Mouse (Mus musculus) ES-E14 (cell line): ENCODE measurements around the gene Lmtk3. TPM values are rescaled to one million over a fixed set of nuclear protein-coding genes. Genes with fewer than 3 reads are reported as not detected.

Experiments
- DNase-seq: peaks from one replicate; pipeline ENCODE4 v3.0.0-alpha.2; 2013; ENCODE audit warnings: low read depth, low spot score
- H3K27ac ChIP-seq: 2 replicates; pipeline ENCODE4 v1.5.1; 2012; ENCODE audit warnings: low read depth, mild to moderate bottlenecking, low read length, moderate library complexity, mixed read lengths; ENCODE audit not compliant: poor library complexity, insufficient read depth, severe bottlenecking
- H3K36me3 ChIP-seq: 2 replicates; pipeline ENCODE4 v1.6.1; 2012; ENCODE audit warnings: mild to moderate bottlenecking, low read length, moderate library complexity, mixed read lengths; ENCODE audit not compliant: control insufficient read depth, poor library complexity, insufficient read depth, severe bottlenecking
- H3K4me1 ChIP-seq, 2 experiments: fragments of 150-350 bp in 1 of 2; sonication (generic) in 1 of 2; 2 replicates each; pipeline ENCODE4 v1.6.1; 2012; ENCODE audit warnings: low read length in 2 of 2, mild to moderate bottlenecking in 1 of 2, mixed read lengths in 1 of 2; ENCODE audit not compliant: control insufficient read depth in 2 of 2, insufficient read depth in 2 of 2, poor library complexity in 1 of 2
- H3K4me3 ChIP-seq, 2 experiments: fragments of 150-350 bp in 1 of 2; sonication (generic) in 1 of 2; 2 replicates each; pipeline ENCODE4 v1.5.1; 2012; ENCODE audit warnings: low read length in 2 of 2, low read depth in 1 of 2, mild to moderate bottlenecking in 1 of 2, mixed read lengths in 1 of 2; ENCODE audit not compliant: insufficient read depth in 1 of 2, poor library complexity in 1 of 2, severe bottlenecking in 1 of 2
- H3K9ac ChIP-seq: 2 replicates; pipeline ENCODE4 v1.6.1; 2012; ENCODE audit warnings: low read depth, mild to moderate bottlenecking, low read length, mixed read lengths; ENCODE audit not compliant: poor library complexity, insufficient read depth, severe bottlenecking
- H3K9me3 ChIP-seq: fragments of 150-350 bp; sonication (generic); 2 replicates; pipeline ENCODE4 v1.6.1; 2012; ENCODE audit warnings: low read depth, mild to moderate bottlenecking, low read length; ENCODE audit not compliant: control insufficient read depth, insufficient read depth
- CHD2 ChIP-seq: IDR thresholded peaks from 2 replicates; pipeline ENCODE4 v1.6.1; 2014; ENCODE audit warnings: mild to moderate bottlenecking, low read depth, low read length, inconsistent platforms
- HCFC1 ChIP-seq: IDR thresholded peaks from 2 replicates; pipeline ENCODE4 v1.6.1; 2012; ENCODE audit warnings: low read length, inconsistent platforms, borderline replicate concordance; ENCODE audit not compliant: insufficient read depth
- MAFK ChIP-seq: IDR thresholded peaks from 2 replicates; pipeline ENCODE4 v1.6.1; 2014; ENCODE audit warnings: mild to moderate bottlenecking, low read depth, low read length, inconsistent platforms; ENCODE audit not compliant: insufficient read depth
- ZC3H11A ChIP-seq: IDR thresholded peaks from 2 replicates; pipeline ENCODE4 v1.6.1; 2012; ENCODE audit warnings: low read depth, mild to moderate bottlenecking, inconsistent platforms, low read length, borderline replicate concordance
- ZNF384 ChIP-seq: IDR thresholded peaks from 2 replicates; pipeline ENCODE4 v1.6.1; 2012; ENCODE audit warnings: low read depth, low read length, inconsistent platforms
- in situ Hi-C, 2 experiments: fragments of 600-800 bp; cut with MboI; formaldehyde crosslinking; loops; one replicate each; pipeline ENCODE4 v1.15.1; 2025; ENCODE audit warnings: low sequenced_read_pairs in 2 of 2, inconsistent platforms in 1 of 2; ENCODE audit not compliant: unreplicated experiment in 2 of 2
- total RNA-seq: library from RNA; depleted of rRNA; stranded (reverse); fragments of 300-350 nt; gene quantifications from 2 replicates; pipeline ENCODE4 v1.2.3, GENCODE M21; 2012

The Lmtk3 gene
- total RNA-seq, 1 experiment, result 7.2 TPM

DNA sequence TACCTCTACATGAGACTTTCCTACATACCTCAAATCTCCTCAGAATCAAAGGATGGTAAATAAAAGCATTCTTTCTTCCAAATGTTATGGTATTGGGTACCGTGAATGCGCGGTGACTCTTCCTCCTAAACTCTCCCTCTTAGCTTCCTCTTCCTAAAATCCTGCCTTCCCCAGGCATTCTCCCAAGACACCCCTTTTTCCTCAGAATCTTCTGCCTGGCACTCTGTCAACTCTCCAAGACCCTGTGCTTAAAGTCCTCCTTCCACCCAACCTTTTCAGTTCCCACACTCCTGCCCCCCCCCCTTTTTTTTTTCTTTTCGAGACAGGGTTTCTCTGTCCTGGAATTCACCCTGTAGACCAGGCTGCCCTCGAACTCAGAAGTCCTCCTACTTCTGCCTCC lies 31.3 kb downstream of the Lmtk3 start:
- Histone ChIP-seq H3K27ac (no peak overlapping the region), H3K4me1 (peaks cover 2 to 10% of the 10 kb centered on the region in 2 experiments; a peak in 1 of 4 replicates), H3K9me3 (no peaks in the 10 kb centered on the region), H3K36me3 (peaks cover 29% of the 10 kb centered on the region), H3K9ac (peak overlapping the region; percentile 13; the same call in 1 of the 2 replicates), H3K4me3 (peak overlapping the region in 1 of 2 experiments; percentile 56; a peak in 2 of 4 replicates)
- DNase-seq, result no peak
- no peak for TF ChIP-seq MAFK
- TF ChIP-seq ZC3H11A, result no peak
- no peak for TF ChIP-seq HCFC1
- TF ChIP-seq CHD2, result no peak
- TF ChIP-seq ZNF384, result no peak
- in situ Hi-C loops, result no loop called here

GRCm38 (mm10) chr7:45815323-45815983 lies 31.9 kb downstream of the Lmtk3 start:
- no peaks in the 10 kb centered on the region for H3K9me3 ChIP-seq
- peaks cover 2 to 10% of the 10 kb centered on the region in 2 experiments; a peak in 1 of 4 replicates for H3K4me1 ChIP-seq
- peaks cover 23% of the 10 kb centered on the region for H3K36me3 ChIP-seq
- in situ Hi-C loops, result no loop called here
- H3K4me3 ChIP-seq, result no peak overlapping the region
- peak overlapping the region; percentile 13; the same call in 1 of the 2 replicates for H3K9ac ChIP-seq
- TF ChIP-seq ZNF384, result no peak
- TF ChIP-seq ZC3H11A, result no peak
- no peak for TF ChIP-seq CHD2
- TF ChIP-seq MAFK, result no peak
- no peak for TF ChIP-seq HCFC1
- H3K27ac ChIP-seq, result no peak overlapping the region
- no peak for DNase-seq

DNA sequence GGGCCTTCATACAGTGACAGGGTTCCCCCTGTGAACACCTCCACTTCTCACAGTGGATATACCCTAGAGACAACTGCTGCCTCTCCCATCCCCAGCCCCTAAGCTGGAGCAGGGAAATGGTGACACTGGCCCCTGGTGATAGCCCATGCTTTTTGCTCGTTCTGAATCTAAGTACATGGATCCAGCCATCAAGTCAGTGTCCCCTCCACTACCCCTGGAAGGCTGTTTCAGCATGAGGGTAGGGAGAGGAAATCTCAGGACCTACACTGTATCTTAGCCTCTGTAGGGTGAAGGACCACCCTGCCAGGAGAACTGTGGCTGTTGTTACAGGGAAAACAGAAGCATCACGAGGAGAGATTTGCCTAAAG lies 32.4 kb downstream of the Lmtk3 start:
- H3K9me3 ChIP-seq, result no peaks in the 10 kb centered on the region
- TF ChIP-seq ZC3H11A (no peak), ZNF384 (no peak), HCFC1 (no peak), CHD2 (no peak), MAFK (no peak)
- no peak overlapping the region for H3K9ac ChIP-seq
- peaks cover 18% of the 10 kb centered on the region for H3K36me3 ChIP-seq
- in situ Hi-C loops, result no loop called here
- peaks cover 2 to 10% of the 10 kb centered on the region in 2 experiments; a peak in 1 of 4 replicates for H3K4me1 ChIP-seq
- H3K4me3 ChIP-seq, result no peak overlapping the region
- no peak overlapping the region for H3K27ac ChIP-seq
- DNase-seq, result no peak

DNA sequence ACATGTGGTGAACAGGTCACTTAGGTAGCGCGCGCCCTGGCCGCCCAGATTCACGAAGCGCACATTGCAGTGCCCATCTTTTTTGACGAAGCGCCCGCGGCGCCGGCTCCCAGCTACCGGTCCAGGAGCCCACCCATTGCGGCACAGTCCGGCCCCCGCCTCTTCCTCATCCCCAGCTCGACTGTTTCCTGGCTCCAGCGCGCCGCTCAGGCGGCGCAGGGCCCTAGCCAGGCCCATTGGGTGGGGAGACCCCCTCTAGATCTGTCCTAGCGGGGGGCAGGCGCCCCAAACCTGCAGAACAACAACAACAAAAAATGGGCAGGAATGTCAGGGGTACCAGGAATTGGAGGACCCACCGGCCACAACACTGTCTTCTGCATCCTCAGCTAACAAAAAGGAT lies 36.3 kb downstream of the Lmtk3 start:
- H3K36me3 ChIP-seq, result peaks cover 21% of the 10 kb centered on the region
- no peak for DNase-seq
- peak overlapping the region; percentile 2 for H3K9ac ChIP-seq
- no peak overlapping the region for H3K27ac ChIP-seq
- H3K9me3 ChIP-seq, result no peaks in the 10 kb centered on the region
- H3K4me3 ChIP-seq, result peak overlapping the region; percentile 29 to 42; a peak in 2 of 4 replicates
- H3K4me1 ChIP-seq, result peaks cover 0 to 7% of the 10 kb centered on the region in 2 experiments; a peak in 1 of 4 replicates
- TF ChIP-seq MAFK, result no peak
- no peak for TF ChIP-seq ZNF384
- TF ChIP-seq CHD2, result no peak
- no peak for TF ChIP-seq HCFC1
- TF ChIP-seq ZC3H11A, result no peak
- in situ Hi-C loops, result no loop called here
